In genomic region chr1:97570814-97571213, GRCm38 (mm10) we compare ENCODE assay signal across 19 mouse cellular contexts.
A peak's percentile ranks its signal among the peaks of the same experiment; 100 is the strongest.
DNase-seq lines count a peak whose midpoint lies in the region; ATAC-seq lines count a peak whose summit lies in the region.
"Had no signal": no experiment of that assay in that cellular context is flagged by ENCODE, and none has a peak within 500 bp of the region (broad histone marks: within the 10 kb centered on the region; RNA-seq: fewer than 3 reads in every experiment).

No protein-coding gene starts in this region.

- no peaks in the 10 kb centered on the region for H3K4me1 ChIP-seq in heart, embryonic 13.5 days
- no peaks in the 10 kb centered on the region for H3K4me1 ChIP-seq in midbrain, embryonic 11.5 days (ENCODE audit: control insufficient read depth, insufficient read depth, low read length)
- H3K4me1 ChIP-seq in midbrain, embryonic 10.5 days = peaks cover 4% of the 10 kb centered on the region; the same call in 1 of the 2 replicates
- 0 out of 2 replicates have a peak, but pooled peaks cover 3% of the 10 kb centered on the region for H3K4me1 ChIP-seq in midbrain, embryonic 13.5 days (replicated peaks)
- H3K4me1 ChIP-seq: embryonic facial prominence, embryonic 13.5 days; hindbrain, embryonic 12.5 days; intestine, embryonic 15.5 days had no signal

- no peak overlapping the region for H3K27ac ChIP-seq in heart, embryonic 13.5 days (replicated peaks)
- H3K27ac ChIP-seq in midbrain, embryonic 11.5 days (ENCODE audit: low read depth, low read length) = no peak overlapping the region
- H3K27ac ChIP-seq in midbrain, embryonic 10.5 days (replicated peaks) = no peak overlapping the region
- no peak overlapping the region for H3K27ac ChIP-seq in midbrain, embryonic 13.5 days
- H3K27ac ChIP-seq: embryonic facial prominence, embryonic 13.5 days; hindbrain, embryonic 12.5 days; intestine, embryonic 15.5 days had no signal

- no peak for ATAC-seq in heart, embryonic 13.5 days (ENCODE audit: extremely low read depth, insufficient number of reproducible peaks, low FRiP score, low TSS enrichment)
- peak; percentile 58; the same call in 1 of the 2 replicates for ATAC-seq in midbrain, embryonic 11.5 days (ENCODE audit: low FRiP score)
- peak; percentile 58 for ATAC-seq in midbrain, embryonic 13.5 days
- no peak for ATAC-seq in megakaryocyte, adult 5-6 weeks (ENCODE audit: poor library complexity, severe bottlenecking)
- no peak for ATAC-seq in erythroblast, adult 5-6 weeks (replicated peaks; ENCODE audit: low FRiP score, poor library complexity, severe bottlenecking)
- ATAC-seq: activated CD4-positive, CD25-positive, alpha-beta regulatory T cell, adult 4 months; intestine, embryonic 15.5 days; Patski had no signal

- no peaks in the 10 kb centered on the region for H3K9me3 ChIP-seq in heart, embryonic 13.5 days
- no peaks in the 10 kb centered on the region for H3K9me3 ChIP-seq in midbrain, embryonic 11.5 days (ENCODE audit: control insufficient read depth, low read length)
- H3K9me3 ChIP-seq in midbrain, embryonic 10.5 days (replicated peaks) = no peaks in the 10 kb centered on the region
- no peaks in the 10 kb centered on the region for H3K9me3 ChIP-seq in midbrain, embryonic 13.5 days
- H3K9me3 ChIP-seq: embryonic facial prominence, embryonic 13.5 days; hindbrain, embryonic 12.5 days; intestine, embryonic 15.5 days had no signal

- no peaks in the 10 kb centered on the region for H3K36me3 ChIP-seq in heart, embryonic 13.5 days
- no peaks in the 10 kb centered on the region for H3K36me3 ChIP-seq in midbrain, embryonic 11.5 days (ENCODE audit: control insufficient read depth, insufficient read depth, low read length)
- no peaks in the 10 kb centered on the region for H3K36me3 ChIP-seq in midbrain, embryonic 10.5 days
- no peaks in the 10 kb centered on the region for H3K36me3 ChIP-seq in midbrain, embryonic 13.5 days
- H3K36me3 ChIP-seq: embryonic facial prominence, embryonic 13.5 days; hindbrain, embryonic 12.5 days; intestine, embryonic 15.5 days had no signal

- no peak overlapping the region; the same call in 1 of the 2 replicates for H3K9ac ChIP-seq in heart, embryonic 13.5 days
- H3K9ac ChIP-seq in midbrain, embryonic 11.5 days (ENCODE audit: low read length) = no peak overlapping the region
- H3K9ac ChIP-seq in midbrain, embryonic 13.5 days (replicated peaks) = no peak overlapping the region
- H3K9ac ChIP-seq: embryonic facial prominence, embryonic 13.5 days; hindbrain, embryonic 12.5 days; intestine, embryonic 15.5 days had no signal

- H3K4me3 ChIP-seq in heart, embryonic 13.5 days = 0 out of 2 replicates have a peak overlapping the region, but pooled peaks have one; percentile 2
- no peak overlapping the region for H3K4me3 ChIP-seq in midbrain, embryonic 11.5 days (ENCODE audit: low read depth, low read length)
- no peak overlapping the region for H3K4me3 ChIP-seq in midbrain, embryonic 10.5 days
- H3K4me3 ChIP-seq in midbrain, embryonic 13.5 days (replicated peaks) = no peak overlapping the region
- H3K4me3 ChIP-seq: embryonic facial prominence, embryonic 13.5 days; hindbrain, embryonic 12.5 days; intestine, embryonic 15.5 days had no signal

- DNase-seq in heart, adult 11 months = no peak
- peak; percentile 84 for DNase-seq in midbrain, embryonic 11.5 days (ENCODE audit: low spot score, missing footprints)
- DNase-seq in midbrain, embryonic 10.5 days (ENCODE audit: low spot score) = no peak
- DNase-seq: adrenal gland, postnatal 14 days; B cell, adult 2 months; cerebellum, adult 2 months; layer of hippocampus, postnatal 36 days; lung, adult 18-20 months; lung, postnatal 4 days; right cerebral cortex, postnatal 4 days had no signal

- 36% methylated on average over 9 of the region's 9 CpGs for WGBS in heart, embryonic 13.5 days
- 52% methylated on average over 9 of the region's 9 CpGs for WGBS in midbrain, embryonic 11.5 days
- WGBS in midbrain, embryonic 10.5 days = 67% methylated on average over 9 of the region's 9 CpGs
- 40% methylated on average over 9 of the region's 9 CpGs for WGBS in midbrain, embryonic 13.5 days

- H3K4me2 ChIP-seq in heart, embryonic 13.5 days = peak overlapping the region; percentile 42
- no peak overlapping the region for H3K4me2 ChIP-seq in midbrain, embryonic 11.5 days
- 0 out of 2 replicates have a peak overlapping the region, but pooled peaks have one; percentile 22 for H3K4me2 ChIP-seq in midbrain, embryonic 13.5 days (replicated peaks)
- H3K4me2 ChIP-seq: embryonic facial prominence, embryonic 13.5 days; hindbrain, embryonic 12.5 days; intestine, embryonic 15.5 days had no signal

- no peaks in the 10 kb centered on the region for H3K27me3 ChIP-seq in heart, embryonic 13.5 days (replicated peaks)
- H3K27me3 ChIP-seq in midbrain, embryonic 11.5 days (ENCODE audit: control insufficient read depth, insufficient read depth, low read length) = no peaks in the 10 kb centered on the region
- no peaks in the 10 kb centered on the region for H3K27me3 ChIP-seq in midbrain, embryonic 10.5 days (ENCODE audit: low read depth, poor library complexity, severe bottlenecking)
- H3K27me3 ChIP-seq in midbrain, embryonic 13.5 days = no peaks in the 10 kb centered on the region
- H3K27me3 ChIP-seq: embryonic facial prominence, embryonic 13.5 days; hindbrain, embryonic 12.5 days; intestine, embryonic 15.5 days; Patski had no signal

Comparison
In these comparisons a context has a peak if more than half of its experiments do, and no peak if none do; other contexts are left out.
1. ATAC-seq: peak in midbrain, embryonic 11.5 days (single experiment) and midbrain, embryonic 13.5 days (single experiment); none in heart, embryonic 13.5 days (single experiment), megakaryocyte, adult 5-6 weeks (single experiment) and erythroblast, adult 5-6 weeks (single experiment).